In the genomic region with DNA sequence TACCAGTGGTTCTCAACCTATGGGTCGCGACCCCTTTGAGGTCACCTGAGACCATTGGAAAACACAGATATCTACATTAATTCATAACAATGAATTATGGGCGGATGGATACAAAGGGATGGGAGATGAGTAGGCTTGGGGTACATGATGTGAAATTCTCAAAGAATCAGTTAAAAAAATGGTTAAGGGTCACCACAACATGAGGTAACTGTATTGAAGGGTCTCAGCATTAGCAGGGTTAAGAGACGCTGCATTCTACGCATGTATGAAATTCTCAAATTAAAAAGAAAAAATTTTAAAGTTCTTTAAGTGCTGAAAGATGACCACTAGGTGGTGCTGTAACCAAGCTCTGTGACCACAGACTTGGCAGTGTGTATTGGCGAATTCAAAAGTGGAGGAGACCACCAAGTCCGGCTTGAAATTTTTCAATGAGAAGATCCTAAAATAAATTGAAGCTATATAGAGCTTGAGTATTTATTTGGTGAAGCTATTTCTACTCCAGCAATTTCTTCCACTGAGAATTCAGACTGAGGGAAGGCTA, we compare ENCODE assay signal across 9 mouse cellular contexts. TPM values are rescaled to one million over a fixed set of nuclear protein-coding genes. Genes with fewer than 3 reads are reported as not detected.
DNase-seq lines count a peak whose midpoint lies in the region; ATAC-seq and TF ChIP-seq lines count a peak whose summit lies in the region.
"Had no signal": no experiment of that assay in that cellular context is flagged by ENCODE, and none has a peak within 500 bp of the region (broad histone marks: within the 10 kb centered on the region; RNA-seq: fewer than 3 reads in every experiment).

No protein-coding gene starts in this region.

- no peak overlapping the region for H3K4me3 ChIP-seq in hindbrain, embryonic 10.5 days
- no peak overlapping the region for H3K4me3 ChIP-seq in hindbrain, embryonic 13.5 days
- H3K4me3 ChIP-seq in G1E (ENCODE audit: low read depth, low read length), result no peak overlapping the region
- no peak overlapping the region for H3K4me3 ChIP-seq in limb, embryonic 14.5 days (replicated peaks; ENCODE audit: low read length)
- no peak overlapping the region for H3K4me3 ChIP-seq in neural tube, embryonic 15.5 days (replicated peaks)
- H3K4me3 ChIP-seq: erythroblast, embryonic 14.5 days had no signal

- no peak for TF ChIP-seq POLR2A in limb, embryonic 14.5 days (IDR thresholded peaks at IDR 0.05; ENCODE audit: borderline replicate concordance, extremely low read depth, insufficient read depth, insufficient read length)

- DNase-seq in hindbrain, embryonic 10.5 days (ENCODE audit: low spot score), result peak; percentile 20
- peak; percentile 71 for DNase-seq in A20 (ENCODE audit: low read depth, low spot score)
- no peak for DNase-seq in G1E (ENCODE audit: low spot score)
- peak; percentile 86 for DNase-seq in embryo, embryonic 11 days
- peak; percentile 86 for DNase-seq in limb, embryonic 14.5 days (ENCODE audit: low spot score)
- no peak for DNase-seq in urinary bladder, postnatal 10 days (ENCODE audit: low spot score)

- no peaks in the 10 kb centered on the region for H3K9me3 ChIP-seq in hindbrain, embryonic 10.5 days
- no peaks in the 10 kb centered on the region for H3K9me3 ChIP-seq in hindbrain, embryonic 13.5 days
- no peaks in the 10 kb centered on the region for H3K9me3 ChIP-seq in G1E (replicated peaks)
- no peaks in the 10 kb centered on the region for H3K9me3 ChIP-seq in limb, embryonic 14.5 days (ENCODE audit: control insufficient read depth, low read length)
- H3K9me3 ChIP-seq in neural tube, embryonic 15.5 days (replicated peaks), result no peaks in the 10 kb centered on the region

- H3K4me1 ChIP-seq in hindbrain, embryonic 10.5 days (replicated peaks), result no peaks in the 10 kb centered on the region
- no peaks in the 10 kb centered on the region for H3K4me1 ChIP-seq in hindbrain, embryonic 13.5 days (replicated peaks)
- peaks cover 75% of the 10 kb centered on the region for H3K4me1 ChIP-seq in G1E (ENCODE audit: insufficient read depth, low read depth, low read length)
- H3K4me1 ChIP-seq in limb, embryonic 14.5 days (ENCODE audit: control insufficient read depth, insufficient read depth, low read length), result no peaks in the 10 kb centered on the region
- H3K4me1 ChIP-seq in neural tube, embryonic 15.5 days, result no peaks in the 10 kb centered on the region

- peaks cover 5% of the 10 kb centered on the region for H3K27me3 ChIP-seq in hindbrain, embryonic 10.5 days (ENCODE audit: insufficient read depth, poor library complexity, severe bottlenecking)
- H3K27me3 ChIP-seq in hindbrain, embryonic 13.5 days, result peaks cover 30% of the 10 kb centered on the region
- no peaks in the 10 kb centered on the region for H3K27me3 ChIP-seq in G1E (ENCODE audit: insufficient read depth, low read length)
- no peaks in the 10 kb centered on the region for H3K27me3 ChIP-seq in limb, embryonic 14.5 days (ENCODE audit: control insufficient read depth, insufficient read depth, low read length)
- H3K27me3 ChIP-seq in neural tube, embryonic 15.5 days (replicated peaks), result no peaks in the 10 kb centered on the region

- peak; percentile 55 for TF ChIP-seq CTCF in G1E (IDR thresholded peaks at IDR 0.05; ENCODE audit: low read depth, low read length)

- H3K4me2 ChIP-seq in hindbrain, embryonic 13.5 days, result no peak overlapping the region
- H3K4me2 ChIP-seq in limb, embryonic 14.5 days (replicated peaks; ENCODE audit: low read depth, low read length, severe bottlenecking), result no peak overlapping the region
- H3K4me2 ChIP-seq in neural tube, embryonic 15.5 days, result no peak overlapping the region

- 51% methylated on average over 7 of the region's 7 CpGs for WGBS in hindbrain, embryonic 10.5 days
- 45% methylated on average over 7 of the region's 7 CpGs for WGBS in hindbrain, embryonic 13.5 days
- 40% methylated on average over 7 of the region's 7 CpGs for WGBS in limb, embryonic 14.5 days
- WGBS in neural tube, embryonic 15.5 days, result 44% methylated on average over 7 of the region's 7 CpGs

- H3K27ac ChIP-seq in hindbrain, embryonic 10.5 days, result no peak overlapping the region
- no peak overlapping the region for H3K27ac ChIP-seq in hindbrain, embryonic 13.5 days
- no peak overlapping the region for H3K27ac ChIP-seq in limb, embryonic 14.5 days (replicated peaks; ENCODE audit: low read depth, low read length)
- H3K27ac ChIP-seq in neural tube, embryonic 15.5 days (replicated peaks), result no peak overlapping the region

- no peaks in the 10 kb centered on the region for H3K36me3 ChIP-seq in hindbrain, embryonic 10.5 days
- no peaks in the 10 kb centered on the region for H3K36me3 ChIP-seq in hindbrain, embryonic 13.5 days
- peaks cover 7% of the 10 kb centered on the region for H3K36me3 ChIP-seq in G1E (replicated peaks)
- no peaks in the 10 kb centered on the region for H3K36me3 ChIP-seq in limb, embryonic 14.5 days (ENCODE audit: control insufficient read depth, insufficient read depth, low read length)
- H3K36me3 ChIP-seq in neural tube, embryonic 15.5 days, result no peaks in the 10 kb centered on the region

- ATAC-seq in hindbrain, embryonic 13.5 days (ENCODE audit: low FRiP score), result no peak
- ATAC-seq in G1E (ENCODE audit: extremely low read depth, insufficient number of reproducible peaks, low FRiP score, poor library complexity, severe bottlenecking), result no peak
- ATAC-seq in limb, embryonic 14.5 days (ENCODE audit: low FRiP score, low read depth), result peak; percentile 63; the same call in 1 of the 2 replicates
- ATAC-seq in neural tube, embryonic 15.5 days (ENCODE audit: low FRiP score), result peak; percentile 72; the same call in 1 of the 2 replicates

- no peak overlapping the region for H3K9ac ChIP-seq in hindbrain, embryonic 13.5 days
- H3K9ac ChIP-seq in limb, embryonic 14.5 days (ENCODE audit: low read depth, low read length, severe bottlenecking), result no peak overlapping the region
- no peak overlapping the region for H3K9ac ChIP-seq in neural tube, embryonic 15.5 days (replicated peaks)

RNA-seq across cellular contexts. Expression of a gene that starts 20.2 kb away (rescaled TPM):
- polyA plus RNA-seq in hindbrain, embryonic 10.5 days (2016; fragmentation: Nextera tagmentation; extraction: Ambion mirVana), result 6.7 and 9.2 TPM in 2 replicates
- polyA plus RNA-seq in hindbrain, embryonic 13.5 days (2015; fragmentation: Nextera tagmentation; extraction: Ambion mirVana), result 15.1 and 15.2 TPM in 2 replicates
- total RNA-seq in G1E (2014; fragmentation: Nextera tagmentation) (90.4 and 92.8 TPM in 2 replicates), G1E (2017) (100 and 117 TPM in 2 replicates)
- polyA plus RNA-seq in G1E (2012), result 25.6 and 26.0 TPM in 2 replicates
- 4.4 and 5.3 TPM in 2 replicates for polyA plus RNA-seq in limb, embryonic 14.5 days (2012; rRNA removed)
- 8.8 and 9.0 TPM in 2 replicates for polyA plus RNA-seq in limb, embryonic 14.5 days (2014; fragmentation: Nextera tagmentation; extraction: Ambion mirVana)
- 19.7 and 20.3 TPM in 2 replicates for polyA plus RNA-seq in neural tube, embryonic 15.5 days (2015; fragmentation: Nextera tagmentation; extraction: Ambion mirVana)

Comparison
In these comparisons a context has a peak if more than half of its experiments do, and no peak if none do; other contexts are left out.
1. DNase-seq: peak in hindbrain, embryonic 10.5 days (single experiment), A20 (single experiment), embryo, embryonic 11 days (single experiment) and limb, embryonic 14.5 days (single experiment); none in G1E (single experiment) and urinary bladder, postnatal 10 days (single experiment).
2. ATAC-seq: peak in limb, embryonic 14.5 days (single experiment) and neural tube, embryonic 15.5 days (single experiment); none in hindbrain, embryonic 13.5 days (single experiment) and G1E (single experiment).